Mouse (Mus musculus) heart, embryonic 12.5 days (tissue): ENCODE measurements around the gene Capn10. TPM values are rescaled to one million over a fixed set of nuclear protein-coding genes. Genes with fewer than 3 reads are reported as not detected.

Source experiments
- ATAC-seq: fragments of 200-750 bp; cut with Nextera tagmentation; 2 replicates; pipeline ENCODE4 v1.8.0; 2017; ENCODE audit warnings: moderate TSS enrichment, moderate library complexity; ENCODE audit not compliant: insufficient number of reproducible peaks, low FRiP score
- H3K27ac ChIP-seq: fragments of 300-500 bp; sonication (generic); 2 replicates; pipeline ENCODE4 v1.5.1; 2016; ENCODE audit warnings: mild to moderate bottlenecking, moderate library complexity; ENCODE audit not compliant: poor library complexity, severe bottlenecking
- H3K27me3 ChIP-seq: fragments of 300-500 bp; sonication (generic); replicated peaks from 2 replicates; pipeline ENCODE4 v1.6.1; 2016; ENCODE audit warnings: mild to moderate bottlenecking, moderate library complexity
- H3K36me3 ChIP-seq: fragments of 300-500 bp; sonication (generic); 2 replicates; pipeline ENCODE4 v1.6.1; 2016; ENCODE audit warnings: mild to moderate bottlenecking, moderate library complexity
- H3K4me1 ChIP-seq: fragments of 300-500 bp; sonication (generic); replicated peaks from 2 replicates; pipeline ENCODE4 v1.6.1; 2016; ENCODE audit warnings: mild to moderate bottlenecking
- H3K4me2 ChIP-seq: fragments of 300-500 bp; sonication (generic); 2 replicates; pipeline ENCODE4 v1.6.1; 2016; ENCODE audit warnings: mild to moderate bottlenecking, moderate library complexity
- H3K4me3 ChIP-seq: fragments of 300-500 bp; sonication (generic); 2 replicates; pipeline ENCODE4 v1.5.1; 2016; ENCODE audit warnings: mild to moderate bottlenecking
- H3K9ac ChIP-seq: fragments of 300-500 bp; sonication (generic); 2 replicates; pipeline ENCODE4 v1.6.1; 2016; ENCODE audit warnings: mild to moderate bottlenecking, moderate library complexity
- H3K9me3 ChIP-seq: fragments of 300-500 bp; sonication (generic); replicated peaks from 2 replicates; pipeline ENCODE4 v1.6.1; 2016; ENCODE audit warnings: mild to moderate bottlenecking, moderate library complexity
- WGBS: fragments of 180-500 bp; shearing (Covaris S2); methylation state at CpG from one replicate; pipeline ENCODE4 v1.1.7; 2016; 5-methylcytosine and 5-hydroxymethylcytosine counted together
- polyA plus RNA-seq: library from polyadenylated mRNA; unstranded; fragments of >200 nt; fragmentation: Nextera tagmentation; extraction: Ambion mirVana; gene quantifications from 2 replicates; pipeline ENCODE4 v1.2.1, GENCODE M21; 2016

Gene Capn10
- polyA plus RNA-seq, 1 experiment from 2014 or later, result 18.2 TPM

GRCm38 (mm10) chr1:92908664-92909063 lies 25.5 kb upstream of the Capn10 start:
- ATAC-seq, result no peak
- 87% methylated on average over 3 of the region's 3 CpGs for WGBS

GRCm38 (mm10) chr1:92909068-92909467 lies 25.1 kb upstream of the Capn10 start:
- 67% methylated on average over 4 of the region's 4 CpGs for WGBS
- Histone ChIP-seq H3K27ac (no peak overlapping the region), H3K27me3 (0 out of 2 replicates have a peak, but pooled peaks cover 4% of the 10 kb centered on the region), H3K4me3 (no peak overlapping the region), H3K4me1 (peaks cover 32% of the 10 kb centered on the region), H3K4me2 (no peak overlapping the region), H3K9ac (no peak overlapping the region), H3K36me3 (peaks cover 4% of the 10 kb centered on the region; the same call in 1 of the 2 replicates), H3K9me3 (no peaks in the 10 kb centered on the region)
- ATAC-seq, result no peak

More at GRCm38 (mm10) chr1:92908664-92909063, 25.5 kb upstream of the Capn10 start:
- H3K4me3 ChIP-seq, result no peak overlapping the region
- H3K36me3 ChIP-seq, result no peaks in the 10 kb centered on the region
- H3K4me1 ChIP-seq, result peaks cover 32% of the 10 kb centered on the region
- H3K9ac ChIP-seq, result no peak overlapping the region
- H3K27ac ChIP-seq, result no peak overlapping the region
- H3K4me2 ChIP-seq, result no peak overlapping the region
- H3K27me3 ChIP-seq, result 0 out of 2 replicates have a peak, but pooled peaks cover 4% of the 10 kb centered on the region
- H3K9me3 ChIP-seq, result no peaks in the 10 kb centered on the region

- H3K4me3 ChIP-seq, result peak within 1 kb of the TSS; percentile 83
- ATAC-seq, result peak; percentile 71
- no peaks in the 10 kb centered on the region for H3K9me3 ChIP-seq
- H3K4me1 ChIP-seq, result peaks cover 32% of the 10 kb centered on the region
- H3K4me2 ChIP-seq, result peak within 1 kb of the TSS; percentile 92
- H3K27ac ChIP-seq, result peak within 1 kb of the TSS; percentile 83
- H3K9ac ChIP-seq, result peak within 1 kb of the TSS; percentile 95
- no peaks in the 10 kb centered on the region for H3K27me3 ChIP-seq
- peaks cover 17% of the 10 kb centered on the region for H3K36me3 ChIP-seq
- under 1% methylated on average over 51 of the region's 57 CpGs for WGBS
Observed at GRCm38 (mm10) chr1:92910239-92910885, 23.8 kb upstream of the Capn10 start, which contains the start of gene Rnpepl1. Rnpepl1 (plus strand) TSS chr1:92910783.

GRCm38 (mm10) chr1:92910925-92911720 lies 23.1 kb upstream of the Capn10 start:
- Histone ChIP-seq H3K36me3 (peaks cover 24% of the 10 kb centered on the region), H3K4me1 (peaks cover 32% of the 10 kb centered on the region), H3K4me2 (peak overlapping the region; percentile 92), H3K27me3 (no peaks in the 10 kb centered on the region), H3K4me3 (peak overlapping the region; percentile 83), H3K9ac (peak overlapping the region; percentile 95), H3K9me3 (no peaks in the 10 kb centered on the region), H3K27ac (peak overlapping the region; percentile 83)
- ATAC-seq, result peak; percentile 43; the same call in 1 of the 2 replicates
- 4% methylated on average over 74 of the region's 85 CpGs for WGBS

- WGBS, result 40% methylated on average over 8 of the region's 8 CpGs
- peak overlapping the region; percentile 92 for H3K4me2 ChIP-seq
- no peak for ATAC-seq
Observed at GRCm38 (mm10) chr1:92911721-92912138, 22.4 kb upstream of the Capn10 start.

GRCm38 (mm10) chr1:92912286-92912685 lies 21.9 kb upstream of the Capn10 start:
- Histone ChIP-seq H3K27me3 (no peaks in the 10 kb centered on the region), H3K4me3 (peak overlapping the region; percentile 83), H3K36me3 (peaks cover 36% of the 10 kb centered on the region), H3K4me2 (peak overlapping the region; percentile 92), H3K9me3 (no peaks in the 10 kb centered on the region), H3K27ac (no peak overlapping the region), H3K4me1 (peaks cover 32% of the 10 kb centered on the region), H3K9ac (peak overlapping the region; percentile 95)
- no peak for ATAC-seq
- 56% methylated on average over 1 of the region's 1 CpGs for WGBS

More at GRCm38 (mm10) chr1:92911721-92912138, 22.4 kb upstream of the Capn10 start:
- H3K36me3 ChIP-seq, result peaks cover 30% of the 10 kb centered on the region
- H3K9me3 ChIP-seq, result no peaks in the 10 kb centered on the region
- peaks cover 32% of the 10 kb centered on the region for H3K4me1 ChIP-seq
- peak overlapping the region; percentile 95 for H3K9ac ChIP-seq
- no peak overlapping the region for H3K27ac ChIP-seq
- peak overlapping the region; percentile 83 for H3K4me3 ChIP-seq
- no peaks in the 10 kb centered on the region for H3K27me3 ChIP-seq

GRCm38 (mm10) chr1:92914239-92914638 lies 19.9 kb upstream of the Capn10 start:
- Histone ChIP-seq H3K9me3 (no peaks in the 10 kb centered on the region), H3K27ac (no peak overlapping the region), H3K4me1 (peaks cover 25% of the 10 kb centered on the region), H3K4me2 (no peak overlapping the region), H3K4me3 (no peak overlapping the region), H3K27me3 (no peaks in the 10 kb centered on the region), H3K36me3 (peaks cover 55% of the 10 kb centered on the region), H3K9ac (no peak overlapping the region)
- ATAC-seq, result no peak
- WGBS, result 70% methylated on average over 4 of the region's 4 CpGs

GRCm38 (mm10) chr1:92914993-92915392 lies 19.2 kb upstream of the Capn10 start:
- Histone ChIP-seq H3K4me1 (peaks cover 19% of the 10 kb centered on the region), H3K4me3 (no peak overlapping the region), H3K27ac (no peak overlapping the region), H3K36me3 (peaks cover 63% of the 10 kb centered on the region), H3K4me2 (no peak overlapping the region), H3K27me3 (no peaks in the 10 kb centered on the region), H3K9ac (no peak overlapping the region), H3K9me3 (no peaks in the 10 kb centered on the region)
- 94% methylated on average over 11 of the region's 11 CpGs for WGBS
- no peak for ATAC-seq

- Histone ChIP-seq H3K27me3 (no peaks in the 10 kb centered on the region), H3K4me2 (no peak overlapping the region), H3K9ac (no peak overlapping the region), H3K9me3 (no peaks in the 10 kb centered on the region), H3K27ac (no peak overlapping the region), H3K36me3 (peaks cover 75% of the 10 kb centered on the region), H3K4me3 (no peak overlapping the region), H3K4me1 (peaks cover 22% of the 10 kb centered on the region)
- no peak for ATAC-seq
- WGBS, result 90% methylated on average over 9 of the region's 9 CpGs
Observed at GRCm38 (mm10) chr1:92916725-92917124, 17.5 kb upstream of the Capn10 start.

- WGBS, result 94% methylated on average over 11 of the region's 11 CpGs
- no peak overlapping the region for H3K27ac ChIP-seq
- H3K27me3 ChIP-seq, result no peaks in the 10 kb centered on the region
- ATAC-seq, result no peak
- H3K36me3 ChIP-seq, result peaks cover 71% of the 10 kb centered on the region
- no peaks in the 10 kb centered on the region for H3K9me3 ChIP-seq
- H3K4me3 ChIP-seq, result no peak overlapping the region
- no peak overlapping the region for H3K9ac ChIP-seq
- H3K4me2 ChIP-seq, result no peak overlapping the region
- 0 out of 2 replicates have a peak, but pooled peaks cover 10% of the 10 kb centered on the region for H3K4me1 ChIP-seq
Observed at GRCm38 (mm10) chr1:92919151-92919550, 15.0 kb upstream of the Capn10 start.

- ATAC-seq, result no peak
- no peaks in the 10 kb centered on the region for H3K27me3 ChIP-seq
- no peak overlapping the region for H3K4me2 ChIP-seq
- H3K4me1 ChIP-seq, result 0 out of 2 replicates have a peak, but pooled peaks cover 10% of the 10 kb centered on the region
- H3K9ac ChIP-seq, result no peak overlapping the region
- H3K4me3 ChIP-seq, result no peak overlapping the region
- H3K9me3 ChIP-seq, result no peaks in the 10 kb centered on the region
- H3K27ac ChIP-seq, result no peak overlapping the region
- H3K36me3 ChIP-seq, result peaks cover 64% of the 10 kb centered on the region
- 84% methylated on average over 12 of the region's 12 CpGs for WGBS
Observed at GRCm38 (mm10) chr1:92919775-92920174, 14.4 kb upstream of the Capn10 start.
